Mouse (Mus musculus) urinary bladder, postnatal 4 days (tissue): ENCODE results near the gene Crisp2.

Source experiments
- DNase-seq, 2 experiments: peaks; one replicate each; pipeline ENCODE4 v3.0.0; 2021 to 2022; ENCODE audit warnings: low spot score in 2 of 2

The Crisp2 gene

GRCm38 (mm10) chr17:40716273-40716672 lies 90.5 kb downstream of the Crisp2 start:
- no peak for DNase-seq
